Mouse (Mus musculus) spleen, adult 2 months (tissue): ENCODE data around the gene Gm4553. TPM values are rescaled to one million over a fixed set of nuclear protein-coding genes. Genes with fewer than 3 reads are reported as not detected.
"Not testable (repeated sequence)": the region's sequence is repeated elsewhere in the genome, so short reads cannot be mapped to it uniquely, and the experiment has no call there.

Experiments
- DNase-seq, 2 experiments: peaks; one replicate each; pipeline versions ENCODE4 v3.0.0 to v3.0.0-alpha.2; 2012 to 2021; ENCODE audit warnings: low spot score in 2 of 2, low read depth in 1 of 2
- H3K27ac ChIP-seq: fragments of 200-500 bp; 2 replicates; pipeline ENCODE4 v1.5.1; 2012; ENCODE audit warnings: low read length, inconsistent platforms; ENCODE audit not compliant: insufficient read depth
- H3K27me3 ChIP-seq: fragments of 200-500 bp; 2 replicates; pipeline ENCODE4 v1.6.1; 2012; ENCODE audit warnings: mild to moderate bottlenecking, moderate library complexity, low read length, inconsistent platforms; ENCODE audit not compliant: control insufficient read depth, insufficient read depth
- H3K36me3 ChIP-seq: fragments of 200-500 bp; 2 replicates; pipeline ENCODE4 v1.6.1; 2012; ENCODE audit warnings: mild to moderate bottlenecking, low read length, inconsistent platforms; ENCODE audit not compliant: control insufficient read depth, insufficient read depth
- H3K4me1 ChIP-seq: fragments of 200-500 bp; 2 replicates; pipeline ENCODE4 v1.6.1; 2011; ENCODE audit warnings: inconsistent platforms; ENCODE audit not compliant: control insufficient read depth, insufficient read depth, insufficient read length
- H3K4me3 ChIP-seq: fragments of 200-500 bp; 2 replicates; pipeline ENCODE4 v1.5.1; 2011; ENCODE audit warnings: mild to moderate bottlenecking, inconsistent platforms; ENCODE audit not compliant: insufficient read depth, insufficient read length; ENCODE audit errors: extremely low read depth
- CTCF ChIP-seq: fragments of 200-500 bp; IDR thresholded peaks from 2 replicates; pipeline ENCODE4 v1.5.1; 2011; ENCODE audit warnings: mild to moderate bottlenecking, inconsistent platforms; ENCODE audit not compliant: insufficient read depth, insufficient read length, insufficient replicate concordance; ENCODE audit errors: extremely low read depth
- POLR2A ChIP-seq: fragments of 200-500 bp; IDR thresholded peaks from 2 replicates; pipeline ENCODE4 v1.6.1; 2011; ENCODE audit warnings: low read depth, low read length, inconsistent platforms
- WGBS: fragments of 180-500 bp; shearing (Covaris S2); methylation state at CpG from one replicate; pipeline ENCODE4 v1.1.7; 2018; 5-methylcytosine and 5-hydroxymethylcytosine counted together
- polyA plus RNA-seq: library from polyadenylated mRNA; depleted of rRNA; stranded (reverse); fragments of >200 nt; gene quantifications from 2 replicates; pipeline ENCODE4 v1.2.3, GENCODE M21; 2012; rRNA removed

Gene Gm4553
- not detected in 2 replicates for polyA plus RNA-seq

DNA sequence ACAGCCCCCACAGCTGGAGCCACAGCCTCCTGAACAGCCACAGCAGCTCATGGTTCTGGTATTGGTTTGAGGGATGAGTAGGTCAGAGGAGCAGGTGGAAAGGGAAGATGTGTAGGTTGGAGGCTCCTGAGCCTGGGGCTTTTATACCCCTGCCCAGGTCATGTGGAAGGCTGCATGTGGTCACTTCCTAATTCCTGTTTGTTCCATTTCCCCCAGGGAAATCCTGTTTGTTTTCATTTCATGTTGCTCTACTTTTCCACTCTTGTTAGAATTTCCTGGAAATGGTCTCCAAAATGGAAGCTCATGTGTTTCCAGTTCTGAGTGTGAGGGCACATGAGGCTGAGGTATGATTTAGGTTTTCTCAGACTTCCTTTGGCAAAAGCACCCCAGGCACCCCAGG is at the start of gene Gm4553:
Gene Gm4553 (minus strand): TSS at position 101 of the 400 bp plus-strand sequence.
- not testable (repeated sequence) for DNase-seq, H3K4me1 ChIP-seq, H3K27me3 ChIP-seq, H3K4me3 ChIP-seq, H3K27ac ChIP-seq, H3K36me3 ChIP-seq

DNA sequence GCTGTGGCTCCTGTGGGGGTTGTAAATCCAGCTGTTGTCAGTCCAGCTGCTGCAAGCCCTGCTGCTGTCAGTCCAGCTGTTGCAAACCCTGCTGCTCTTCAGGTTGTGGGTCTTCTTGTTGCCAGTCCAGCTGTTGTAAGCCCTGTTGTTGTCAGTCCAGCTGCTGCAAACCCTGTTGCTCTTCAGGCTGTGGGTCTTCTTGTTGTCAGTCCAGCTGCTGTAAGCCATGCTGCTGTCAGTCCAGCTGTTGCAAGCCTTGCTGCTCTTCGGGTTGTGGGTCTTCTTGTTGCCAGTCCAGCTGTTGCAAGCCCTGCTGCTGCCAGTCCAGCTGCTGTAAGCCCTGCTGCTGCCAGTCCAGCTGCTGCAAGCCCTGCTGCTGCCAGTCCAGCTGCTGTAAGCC is 46.6 kb upstream of the Gm4553 start:
- DNase-seq, H3K4me1 ChIP-seq, H3K36me3 ChIP-seq, H3K27me3 ChIP-seq, H3K27ac ChIP-seq, H3K4me3 ChIP-seq: not testable (repeated sequence)
- WGBS, result 52% methylated on average over 1 of the region's 1 CpGs

DNA sequence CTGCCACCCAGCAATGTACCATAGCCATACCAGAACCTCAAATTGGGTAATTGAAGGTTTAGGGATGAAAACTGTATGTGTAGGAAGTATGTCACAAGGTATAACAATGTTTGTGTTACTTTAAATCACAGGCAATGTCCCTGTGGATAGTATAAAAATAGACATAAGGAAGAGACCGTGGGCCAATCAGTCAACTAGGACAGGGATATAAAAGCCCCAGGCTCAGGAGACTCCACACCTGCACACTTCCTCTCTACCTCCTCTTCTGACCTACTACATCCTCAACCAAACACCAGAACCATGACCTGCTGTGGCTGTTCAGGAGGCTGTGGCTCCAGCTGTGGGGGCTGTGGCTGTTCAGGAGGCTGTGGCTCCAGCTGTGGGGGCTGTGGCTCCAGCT is 46.0 kb upstream of the Gm4553 start, which contains the start of gene Gm7579:
Gene Gm7579 (plus strand): TSS at position 301 of the 400 bp plus-strand sequence.
- no peaks in the 10 kb centered on the region for H3K36me3 ChIP-seq
- H3K27ac ChIP-seq, result no peak within 1 kb of the TSS
- WGBS, result 34% methylated on average over 1 of the region's 1 CpGs
- no peaks in the 10 kb centered on the region for H3K27me3 ChIP-seq
- no peak within 1 kb of the TSS for H3K4me3 ChIP-seq
- no peaks in the 10 kb centered on the region for H3K4me1 ChIP-seq
- TF ChIP-seq CTCF (no peak), POLR2A (no peak)
- no peak for DNase-seq

DNA sequence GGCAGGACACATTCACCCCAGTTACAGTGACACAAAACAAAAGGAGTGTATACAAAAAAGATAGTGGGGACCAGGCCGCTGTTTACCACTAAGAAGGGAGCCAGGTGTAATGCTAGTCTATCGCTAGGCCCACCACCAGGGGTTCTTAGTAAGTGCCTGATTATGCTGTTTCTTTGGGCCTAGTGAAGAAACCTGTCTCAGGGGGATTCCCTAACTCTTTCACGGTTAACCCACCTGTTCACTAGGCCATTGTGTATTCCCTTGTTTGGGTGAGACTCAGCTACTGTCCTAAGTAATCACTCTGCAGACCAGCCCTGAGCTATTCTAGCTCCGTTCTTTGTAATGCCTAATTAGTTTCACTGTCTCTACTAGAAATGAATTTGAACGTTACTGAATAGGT is 41.4 kb upstream of the Gm4553 start:
- DNase-seq, H3K4me1 ChIP-seq: not testable (repeated sequence)
- 95% methylated on average over 5 of the region's 5 CpGs for WGBS

DNA sequence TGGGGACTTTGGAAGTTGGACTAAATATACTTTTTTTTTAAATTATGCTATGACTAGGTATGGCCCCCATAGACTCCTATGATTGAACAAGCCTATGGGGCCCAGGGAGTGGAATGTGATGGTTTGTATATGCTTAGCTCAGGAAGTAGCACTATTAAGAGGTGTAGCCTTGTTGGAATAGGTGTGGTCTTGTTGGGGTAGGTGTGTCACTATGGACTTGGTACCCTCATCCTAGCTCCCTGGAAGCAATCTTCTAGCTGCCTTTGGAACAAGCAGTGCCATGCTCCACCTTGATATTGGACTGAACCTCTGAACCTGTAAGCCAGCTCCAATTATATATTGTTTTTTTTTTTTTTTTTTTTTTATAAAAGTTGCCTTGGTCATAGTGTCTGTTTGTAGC is 39.9 kb upstream of the Gm4553 start:
- TF ChIP-seq CTCF (no peak), POLR2A (no peak)
- H3K36me3 ChIP-seq, result no peaks in the 10 kb centered on the region
- no peaks in the 10 kb centered on the region for H3K27me3 ChIP-seq
- no peak for DNase-seq
- H3K4me1 ChIP-seq, result no peaks in the 10 kb centered on the region
- no peak overlapping the region for H3K27ac ChIP-seq
- H3K4me3 ChIP-seq, result no peak overlapping the region

More for the DNA sequence above, 41.4 kb upstream of the Gm4553 start:
- H3K36me3 ChIP-seq, H3K4me3 ChIP-seq, H3K27ac ChIP-seq, H3K27me3 ChIP-seq: not testable (repeated sequence)

DNA sequence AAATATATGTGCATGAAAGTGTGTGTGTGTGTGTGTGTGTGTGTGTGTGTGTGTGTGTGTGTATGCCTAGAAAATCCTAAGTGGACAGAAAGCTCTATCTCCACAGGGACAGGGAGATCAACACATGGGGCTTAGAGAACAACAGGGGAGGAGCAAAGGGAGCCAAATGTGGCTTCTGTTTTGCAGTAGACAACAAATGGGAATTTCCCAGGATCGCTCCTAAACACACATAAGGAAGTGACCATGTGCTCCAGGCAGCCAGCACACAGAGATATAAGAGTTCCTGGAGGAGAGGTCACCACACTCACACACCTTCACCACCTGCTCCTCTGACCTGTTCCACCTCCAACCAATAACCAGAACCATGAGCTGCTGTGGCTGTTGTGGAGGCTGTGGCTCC is 35.5 kb upstream of the Gm4553 start, which contains the start of gene Krtap5-3:
Gene Krtap5-3 (plus strand): TSS at position 301 of the 400 bp plus-strand sequence.
- DNase-seq, result no peak
- Histone ChIP-seq H3K27ac (no peak within 1 kb of the TSS), H3K4me3 (no peak within 1 kb of the TSS), H3K4me1 (no peaks in the 10 kb centered on the region), H3K27me3 (no peaks in the 10 kb centered on the region), H3K36me3 (no peaks in the 10 kb centered on the region)
- WGBS, result 59% methylated on average over 1 of the region's 1 CpGs
- TF ChIP-seq CTCF (no peak), POLR2A (no peak)

DNA sequence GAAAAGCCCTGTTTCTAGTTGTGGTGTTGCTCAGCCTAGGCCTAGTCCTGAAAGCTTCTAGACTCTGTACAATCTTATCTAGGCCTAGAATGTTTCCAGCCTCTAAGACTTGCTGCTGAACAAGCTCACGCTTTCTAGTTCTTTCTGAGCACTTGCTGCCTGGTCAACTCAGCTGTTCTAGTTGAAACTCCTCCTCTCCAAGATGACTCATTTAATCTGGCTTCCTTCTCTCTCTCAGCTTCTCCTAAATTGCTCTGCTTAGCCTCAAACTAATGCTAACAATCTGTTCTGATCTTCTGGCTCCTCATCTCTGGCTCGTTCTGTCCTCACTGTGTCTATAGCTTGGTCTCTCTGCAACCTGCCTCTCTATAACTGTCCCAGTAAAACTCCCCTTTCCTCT is 33.2 kb upstream of the Gm4553 start:
- DNase-seq, result no peak
- no peak for TF ChIP-seq CTCF
- no peak for TF ChIP-seq POLR2A
- Histone ChIP-seq H3K4me3 (no peak overlapping the region), H3K27ac (no peak overlapping the region), H3K27me3 (no peaks in the 10 kb centered on the region), H3K36me3 (no peaks in the 10 kb centered on the region), H3K4me1 (no peaks in the 10 kb centered on the region)
- WGBS, result 62% methylated on average over 2 of the region's 2 CpGs

DNA sequence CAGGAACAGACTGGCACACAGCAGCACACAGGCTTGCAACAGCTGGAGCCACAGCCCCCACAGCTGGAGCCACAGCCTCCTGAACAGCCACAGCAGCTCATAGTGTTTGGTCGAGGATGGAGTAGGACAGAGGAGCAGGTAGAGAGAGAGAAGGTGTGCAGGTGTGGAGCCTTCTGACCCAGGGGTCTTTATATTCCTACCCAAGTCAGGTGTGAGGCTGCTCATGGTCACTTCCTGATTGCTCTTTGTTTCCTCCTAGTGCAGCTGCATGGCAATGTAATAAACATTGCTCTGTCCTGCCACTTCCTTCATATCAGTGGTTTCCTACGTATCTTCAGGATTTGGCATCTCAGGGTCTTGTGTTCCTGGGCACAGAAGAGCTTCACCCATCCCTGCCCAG is 24.8 kb upstream of the Gm4553 start, which contains the start of gene Gm10153:
Gene Gm10153 (minus strand): TSS at position 101 of the 400 bp plus-strand sequence.
- DNase-seq, result no peak
- WGBS, result 39% methylated on average over 2 of the region's 2 CpGs
- Histone ChIP-seq H3K27ac (no peak within 1 kb of the TSS), H3K4me1 (no peaks in the 10 kb centered on the region), H3K4me3 (no peak within 1 kb of the TSS), H3K36me3 (no peaks in the 10 kb centered on the region), H3K27me3 (no peaks in the 10 kb centered on the region)
- TF ChIP-seq POLR2A (no peak), CTCF (no peak)
